Mouse (Mus musculus): Measurements from ENCODE around the gene Olfr402. TPM values are rescaled to one million over a fixed set of nuclear protein-coding genes. Genes with fewer than 3 reads are reported as not detected.
"Not testable (repeated sequence)": the region's sequence is repeated elsewhere in the genome, so short reads cannot be mapped to it uniquely, and the experiment has no call there.

Olfr402 gene
- total RNA-seq (2021), result not detected
- long read RNA-seq, experiment 1, result 0 reads
- long read RNA-seq, experiment 2, result 0 reads

- DNase-seq (ENCODE audit: low spot score), result no peak
These were observed at the start of gene Olfr402 for GRCm38 (mm10) chr11:74153229-74153628. Gene Olfr402 (plus strand): TSS chr11:74153529.

DNA sequence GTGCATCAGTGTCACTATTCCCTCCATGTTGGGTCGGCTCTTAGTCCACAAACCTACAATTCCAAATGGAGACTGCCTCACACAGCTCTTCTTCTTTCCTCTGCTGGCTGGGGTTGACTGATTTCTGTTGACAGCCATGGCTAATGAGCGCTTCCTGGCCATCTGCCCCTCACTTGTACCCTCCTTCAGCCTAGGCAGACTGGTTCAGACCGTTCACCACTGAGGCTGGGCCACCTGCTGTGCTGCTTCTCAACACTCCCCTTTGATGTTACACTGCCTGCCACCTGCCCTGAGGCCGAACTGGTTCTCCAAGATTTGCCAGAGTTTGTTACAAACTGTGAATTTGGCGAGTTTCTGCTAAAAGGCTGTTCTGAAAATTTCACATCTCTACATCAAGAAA, 48.3 kb upstream of the Olfr402 start:
- DNase-seq (ENCODE audit: low spot score), result no peak

DNA sequence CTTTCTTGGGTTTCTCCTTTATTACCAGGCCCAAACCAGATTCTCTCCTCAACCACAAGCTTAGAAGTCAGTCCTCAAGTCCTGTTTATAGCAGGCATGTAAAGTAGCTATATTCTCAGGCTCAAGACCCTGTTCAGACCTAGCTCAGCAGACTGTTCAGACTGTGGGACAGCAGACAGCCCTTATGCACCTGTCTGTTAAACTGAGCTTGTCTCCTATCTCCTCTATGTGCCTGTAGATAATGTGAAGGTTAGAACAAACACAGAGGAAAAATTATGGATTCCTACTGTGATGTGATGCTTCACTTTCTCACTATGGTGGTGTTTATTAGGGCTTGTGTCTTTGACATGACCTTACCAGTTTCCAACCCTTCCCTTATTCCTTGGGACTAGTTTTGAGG, 39.9 kb upstream of the Olfr402 start, which contains the start of gene Olfr401:
Gene Olfr401, plus strand, starts transcription at position 301 of the 400 bp plus-strand sequence.
- DNase-seq (ENCODE audit: low spot score), result no peak

DNA sequence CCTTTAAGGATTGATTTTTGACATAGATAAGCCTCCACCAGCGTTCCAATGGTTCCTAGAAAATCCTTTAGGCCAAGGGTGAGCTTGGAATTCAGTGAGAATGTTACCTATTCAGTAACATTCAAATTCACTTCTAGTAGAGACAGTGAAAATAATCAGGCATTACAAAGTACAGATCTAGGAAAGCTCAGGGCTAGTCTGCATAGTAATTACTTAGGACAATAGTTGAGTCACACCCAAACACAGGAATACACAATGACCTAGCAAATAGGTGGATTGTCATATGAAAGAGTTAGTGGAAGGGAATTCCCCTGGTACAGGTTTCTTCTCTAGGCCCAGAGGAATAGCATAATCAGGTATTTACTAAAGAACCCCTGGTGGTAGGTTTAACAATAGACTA, 13.3 kb upstream of the Olfr402 start:
- not testable (repeated sequence) for DNase-seq (ENCODE audit: low spot score)

- DNase-seq (ENCODE audit: low spot score), result no peak
These were observed 7.5 kb upstream of the Olfr402 start for GRCm38 (mm10) chr11:74145866-74146265.

DNA sequence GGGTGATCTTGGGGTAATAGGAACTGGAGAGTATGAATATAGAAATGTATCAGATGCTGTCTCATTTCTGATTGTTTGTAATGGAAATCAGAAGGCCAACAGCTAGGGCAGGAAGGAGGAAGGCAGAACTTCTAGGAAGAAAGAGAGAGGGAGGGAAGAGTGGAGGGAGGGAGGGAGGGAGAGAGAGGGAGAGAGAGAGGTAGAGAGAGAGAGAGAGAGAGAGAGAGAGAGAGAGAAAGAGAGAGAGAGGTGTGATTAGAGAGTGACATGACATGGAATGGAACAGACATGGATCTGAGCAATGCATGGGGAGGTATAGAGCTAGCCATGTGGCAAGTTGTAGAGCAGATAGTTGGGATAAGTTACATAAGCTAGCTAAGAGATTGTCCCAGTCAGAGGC, 15.4 kb downstream of the Olfr402 start:
- DNase-seq (ENCODE audit: low spot score), result no peak

GRCm38 (mm10) chr11:74183168-74183567, 29.8 kb downstream of the Olfr402 start:
- DNase-seq (ENCODE audit: low spot score), result no peak

DNA sequence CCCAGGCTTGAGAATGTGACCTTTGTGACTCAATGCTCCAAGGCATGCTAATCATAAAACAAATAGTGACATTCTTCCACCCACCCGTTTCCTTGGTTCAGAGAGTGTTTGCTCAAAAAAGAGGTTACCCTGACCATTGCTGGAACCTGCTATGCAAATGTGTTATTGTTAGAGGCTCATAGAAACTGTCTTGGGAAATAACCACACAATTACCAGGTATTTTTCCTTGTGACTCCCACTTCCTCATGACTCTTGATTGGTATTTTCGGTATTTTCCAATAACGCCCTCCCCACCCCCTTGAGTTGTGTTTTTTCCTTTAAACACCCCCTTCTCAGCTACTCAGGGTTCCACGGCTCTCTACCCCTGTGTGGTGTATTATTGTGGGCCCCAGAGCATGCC, 30.4 kb downstream of the Olfr402 start:
- DNase-seq (ENCODE audit: low spot score), result no peak

DNA sequence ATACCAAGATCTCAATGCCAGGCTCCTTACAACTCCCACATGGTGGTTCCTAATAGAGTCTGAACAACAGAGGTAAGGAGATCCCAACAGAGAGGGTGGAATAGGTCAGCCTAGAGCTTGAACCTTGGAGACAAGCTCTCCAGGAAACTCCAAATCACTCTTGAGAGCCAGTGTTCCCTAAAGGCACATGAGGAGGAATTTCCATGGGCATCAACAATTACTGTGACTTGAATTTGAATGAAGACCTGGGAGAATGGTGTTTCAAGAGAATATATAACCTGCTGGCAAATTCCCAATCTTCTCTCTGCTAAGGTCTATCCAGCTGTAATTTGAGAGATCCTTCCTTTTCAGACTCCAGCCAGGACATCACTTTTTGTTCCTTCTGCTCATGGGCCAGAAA, 32.6 kb downstream of the Olfr402 start, which contains the start of gene Olfr403:
Gene Olfr403, plus strand, starts transcription at position 301 of the 400 bp plus-strand sequence.
- DNase-seq (ENCODE audit: low spot score), result no peak

Other genes with a start within 250 kb of the Olfr402 start
- gene Olfr395, start 244.2 kb upstream of the Olfr402 start, total RNA-seq (2021), result not detected
- gene Olfr23, start 216.9 kb upstream of the Olfr402 start, total RNA-seq (2021), result not detected
- not detected for gene Olfr397, start 192.7 kb upstream of the Olfr402 start, total RNA-seq (2021)
- not detected for gene Olfr398, start 163.1 kb upstream of the Olfr402 start, total RNA-seq (2021)
- gene Olfr139, start 97.0 kb upstream of the Olfr402 start, total RNA-seq (2021), result not detected
- not detected for gene Olfr399, start 96.9 kb upstream of the Olfr402 start, total RNA-seq (2021)
- gene Zfp616, start 83.6 kb upstream of the Olfr402 start, total RNA-seq (2021), result not detected
- gene Olfr401, start 39.8 kb upstream of the Olfr402 start, total RNA-seq (2021), result not detected
- gene Olfr403, start 32.7 kb downstream of the Olfr402 start, total RNA-seq (2021), result not detected
- not detected for gene Olfr43, start 57.9 kb downstream of the Olfr402 start, total RNA-seq (2021)
- gene Olfr406, start 106.3 kb downstream of the Olfr402 start, total RNA-seq (2021), result not detected
- not detected for gene Olfr59, start 130.2 kb downstream of the Olfr402 start, total RNA-seq (2021)
- gene Olfr410, start 184.5 kb downstream of the Olfr402 start, total RNA-seq (2021), result not detected
- gene Olfr411, start 199.1 kb downstream of the Olfr402 start, total RNA-seq (2021), result not detected
- gene Olfr412, start 208.5 kb downstream of the Olfr402 start, total RNA-seq (2021), result not detected

Measured in gastrocnemius, adult 18-20 months (tissue).